Mouse (Mus musculus): ENCODE measurements around the gene Bst1. TPM values are rescaled to one million over a fixed set of nuclear protein-coding genes. Genes with fewer than 3 reads are reported as not detected.

The Bst1 gene
- total RNA-seq, 2 experiments from 2014 or later, result not detected

DNA sequence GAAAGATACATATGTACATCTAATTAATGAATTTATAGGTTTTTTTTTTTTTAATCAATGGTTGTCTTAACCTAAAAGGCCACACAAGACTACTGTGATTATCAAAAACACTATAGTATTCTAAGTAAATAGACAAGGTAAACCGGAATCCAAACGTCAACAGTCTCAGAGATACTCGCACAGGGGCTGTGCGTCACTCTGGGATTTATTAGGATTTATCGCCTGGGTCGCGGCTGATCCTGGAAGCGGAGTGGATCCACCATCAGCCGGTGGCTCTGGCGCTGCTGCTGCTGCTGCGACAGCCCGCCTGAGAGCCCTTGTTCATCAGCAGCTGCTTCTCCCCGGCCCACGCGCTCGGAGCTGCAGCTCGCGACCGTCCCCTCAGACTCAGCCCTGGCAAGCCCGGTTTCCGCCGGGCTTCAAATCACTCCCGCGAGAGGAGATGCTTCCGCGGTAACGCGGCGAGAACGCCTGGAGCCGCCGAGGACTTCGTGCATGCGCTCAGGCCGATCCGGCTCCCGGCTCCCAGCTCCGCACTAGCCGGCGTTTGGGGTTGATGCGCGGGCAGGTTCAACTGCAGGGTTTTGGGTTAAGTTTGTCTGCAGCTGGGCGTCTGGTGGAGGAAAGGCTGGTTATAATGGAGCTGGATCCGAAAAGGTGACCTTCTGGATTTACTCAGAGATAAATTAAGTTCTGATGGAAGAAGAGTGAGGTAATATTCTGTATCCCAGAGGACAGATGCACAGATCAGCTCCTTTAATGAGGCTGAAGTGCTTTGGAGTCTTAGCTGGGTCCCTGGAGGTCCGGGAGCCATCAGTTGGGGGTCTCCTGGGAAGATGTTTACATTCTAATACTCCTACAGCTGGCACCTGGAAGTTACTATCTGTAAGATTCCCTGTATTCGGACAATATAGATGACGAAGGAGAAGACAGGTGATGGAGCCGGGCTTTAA, 10.7 kb upstream of the Bst1 start:
- peak; percentile 68 to 72 for DNase-seq (ENCODE audit: extremely low spot score in 1 of 2, low spot score in 1 of 2)

DNA sequence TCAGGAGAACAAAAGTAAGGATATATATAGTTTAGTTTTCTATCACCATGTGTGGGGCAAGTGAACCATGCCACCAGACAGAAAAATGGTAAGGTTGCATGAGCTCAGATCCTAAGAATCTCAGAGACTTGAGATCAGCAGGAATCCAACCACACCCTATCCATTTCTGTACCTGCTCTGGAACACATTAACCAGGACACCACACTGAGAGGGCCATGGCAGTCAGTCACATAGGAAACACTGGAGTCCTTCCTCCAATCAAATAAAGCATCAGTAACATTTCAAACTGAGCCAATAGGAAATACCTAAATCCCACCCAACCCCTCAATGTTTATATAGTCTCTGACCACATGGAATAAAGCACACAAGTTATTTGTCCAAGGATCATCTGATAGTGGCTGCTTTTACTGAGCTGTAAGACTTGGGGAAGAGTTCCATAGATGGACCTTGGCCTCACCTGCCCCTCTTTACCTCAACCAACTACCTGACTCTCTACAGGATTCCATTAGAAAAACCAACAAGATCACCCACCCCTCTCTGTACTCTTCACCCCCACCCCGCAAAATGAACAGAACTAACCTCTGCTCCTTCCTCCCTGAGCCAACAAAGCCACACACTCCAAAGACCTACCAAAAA, 8.1 kb upstream of the Bst1 start:
- no peak for DNase-seq (ENCODE audit: extremely low spot score in 1 of 2, low spot score in 1 of 2)

DNA sequence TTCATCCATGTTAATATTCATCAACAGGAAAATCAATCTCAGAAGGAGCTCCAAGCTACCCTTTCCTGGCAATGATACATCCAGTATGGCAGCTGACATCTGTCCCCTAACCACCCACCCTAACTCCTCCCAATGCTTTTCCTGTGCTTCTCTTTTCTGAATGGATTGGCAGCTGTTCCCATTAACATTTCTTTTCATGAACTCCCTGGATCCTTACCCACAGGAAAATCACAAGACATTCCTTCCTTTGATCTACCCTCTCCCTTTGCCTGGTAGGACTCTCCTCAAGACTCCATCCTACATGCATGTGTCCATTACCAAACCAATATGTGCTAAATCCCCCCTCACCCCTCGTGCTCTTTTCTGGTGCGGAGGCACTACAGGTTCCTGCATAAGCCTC, 4.1 kb upstream of the Bst1 start:
- no peak for DNase-seq (ENCODE audit: extremely low spot score in 1 of 2, low spot score in 1 of 2)

DNA sequence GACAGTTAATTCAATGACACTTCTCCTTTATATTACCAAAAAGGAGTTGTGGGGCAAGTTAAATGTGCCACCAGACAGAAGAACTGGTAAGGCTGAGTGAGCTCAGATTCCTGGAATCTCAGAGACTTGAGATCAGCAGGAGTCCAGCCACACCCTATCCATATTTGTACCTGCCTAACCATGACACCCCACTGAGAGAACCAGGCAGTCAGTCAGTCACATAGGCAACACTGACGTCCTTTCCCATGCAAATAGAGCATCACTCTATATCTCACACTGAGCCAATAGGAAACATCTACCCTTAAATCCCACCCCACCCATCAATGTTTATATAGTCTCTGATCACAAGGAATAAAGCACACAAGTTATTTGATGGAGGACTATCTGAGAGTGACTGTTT, 2.9 kb upstream of the Bst1 start:
- DNase-seq (ENCODE audit: extremely low spot score in 1 of 2, low spot score in 1 of 2), result no peak

DNA sequence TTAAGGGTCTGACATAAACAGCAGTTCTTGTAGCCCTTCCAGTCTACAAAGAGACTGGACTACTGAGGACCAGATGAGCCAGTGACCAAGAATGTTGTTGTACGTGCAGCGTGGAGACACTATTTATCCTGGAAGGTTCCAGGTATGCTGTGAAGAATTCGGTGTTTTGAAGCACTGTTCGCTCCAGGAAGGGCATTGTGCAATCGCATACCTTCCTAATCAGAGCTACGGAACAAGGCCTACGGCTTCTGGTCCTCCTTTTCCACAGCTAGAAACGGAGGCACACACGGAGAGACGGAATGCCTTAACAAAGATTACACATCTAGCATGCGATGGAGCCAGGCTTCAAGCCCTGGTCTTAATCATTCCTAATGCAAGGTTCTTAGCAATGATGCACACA, 2.1 kb downstream of the Bst1 start:
- DNase-seq (ENCODE audit: extremely low spot score in 1 of 2, low spot score in 1 of 2), result no peak

DNA sequence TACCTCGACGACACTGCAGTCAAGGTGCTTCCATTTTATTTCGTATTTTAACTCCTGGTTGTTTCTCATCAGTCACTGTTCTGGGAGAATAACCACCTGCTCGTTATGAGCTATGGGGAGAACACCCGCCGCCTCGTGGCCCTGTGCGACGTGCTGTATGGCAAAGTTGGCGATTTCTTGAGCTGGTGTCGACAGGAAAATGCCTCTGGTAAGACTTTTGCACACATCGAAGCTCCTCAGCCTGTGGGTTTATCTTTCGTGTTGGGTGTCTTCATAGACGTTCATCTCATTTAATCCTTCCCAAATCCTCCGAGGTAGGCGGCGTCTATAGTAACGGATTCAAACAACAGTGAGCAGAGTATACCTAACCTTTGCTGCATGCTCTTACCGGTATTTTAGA, 2.9 kb downstream of the Bst1 start, which contains the start of gene Fbxl5:
Fbxl5 (minus strand) TSS at position 101 of the 400 bp plus-strand sequence.
- DNase-seq (ENCODE audit: extremely low spot score in 1 of 2, low spot score in 1 of 2), result no peak

DNA sequence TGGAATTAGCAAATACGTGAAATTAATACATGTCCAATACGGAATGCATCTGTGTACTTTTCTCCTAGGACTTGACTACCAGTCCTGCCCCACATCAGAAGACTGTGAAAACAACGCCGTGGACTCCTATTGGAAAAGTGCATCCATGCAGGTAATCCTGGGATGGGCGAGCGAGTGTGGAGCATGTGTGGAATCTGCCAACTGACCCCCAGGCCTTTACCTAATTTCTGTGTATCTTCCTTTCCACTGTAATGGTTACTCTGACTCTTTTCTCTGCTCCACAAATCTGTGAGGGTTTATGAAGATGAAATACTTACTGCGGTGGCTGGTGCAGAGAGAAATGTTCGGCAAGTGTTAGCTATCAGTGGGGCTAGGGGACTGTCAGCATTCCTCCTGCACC, 3.5 kb downstream of the Bst1 start:
- no peak for DNase-seq (ENCODE audit: extremely low spot score in 1 of 2, low spot score in 1 of 2)

DNA sequence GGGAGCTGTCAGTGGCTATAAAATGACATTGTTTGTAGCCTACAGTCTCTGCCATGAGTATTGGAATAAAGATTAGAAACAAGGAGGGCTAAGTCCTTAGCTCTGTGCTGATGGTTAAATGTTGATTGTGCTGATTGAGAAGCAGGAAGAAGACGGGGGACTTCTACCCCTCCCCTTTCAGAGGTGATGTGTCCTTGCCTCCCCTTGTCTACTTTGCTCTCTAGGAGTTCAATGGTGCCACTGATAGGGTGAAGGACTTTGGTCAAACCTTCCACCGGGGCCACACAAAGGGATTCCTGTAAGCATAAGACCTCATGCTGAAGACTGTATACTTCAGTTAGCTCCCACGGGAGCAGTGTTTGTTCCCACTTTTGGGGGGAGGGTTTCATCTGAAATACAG, 4.1 kb downstream of the Bst1 start:
- no peak for DNase-seq (ENCODE audit: extremely low spot score in 1 of 2, low spot score in 1 of 2)

DNA sequence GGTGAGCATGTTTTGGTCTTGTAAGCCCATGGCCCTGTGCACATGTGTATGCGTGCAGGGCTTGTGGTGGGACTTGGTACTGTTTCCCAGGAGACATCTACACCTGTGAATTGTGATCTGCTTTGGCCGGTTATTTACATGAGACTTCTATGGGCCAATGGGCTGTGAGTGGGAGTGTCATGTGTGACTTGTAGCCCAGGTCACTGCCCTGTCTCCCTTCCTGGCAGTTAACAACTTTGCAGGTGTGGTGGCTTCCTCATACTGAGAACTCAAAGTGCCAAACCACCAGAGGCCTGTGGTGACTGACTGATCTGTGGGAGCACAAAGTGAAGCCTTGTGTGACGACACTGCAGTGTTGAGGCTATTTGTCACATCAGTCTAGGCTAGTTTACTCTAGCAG, 5.9 kb downstream of the Bst1 start:
- no peak for DNase-seq (ENCODE audit: extremely low spot score in 1 of 2, low spot score in 1 of 2)

DNA sequence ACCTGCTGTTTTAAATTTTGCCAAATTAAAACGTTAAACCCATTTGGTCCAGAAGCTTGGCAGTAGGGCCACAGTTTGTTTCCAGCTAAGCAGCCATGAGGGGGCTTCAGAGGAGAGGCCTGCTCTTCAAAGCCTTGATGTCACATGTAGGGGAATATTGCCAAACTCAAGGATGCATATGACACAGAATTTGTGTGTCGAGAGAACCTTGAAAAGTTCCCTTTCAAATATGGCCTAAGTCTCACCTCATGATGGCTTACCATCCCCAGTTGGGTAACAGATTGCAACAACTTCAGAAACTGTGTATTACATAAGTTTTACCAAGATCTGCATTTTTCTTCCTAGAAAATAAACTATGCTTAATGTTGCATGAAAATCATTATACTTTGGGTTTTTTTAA, 8.2 kb downstream of the Bst1 start:
- no peak for DNase-seq (ENCODE audit: extremely low spot score in 1 of 2, low spot score in 1 of 2)

DNA sequence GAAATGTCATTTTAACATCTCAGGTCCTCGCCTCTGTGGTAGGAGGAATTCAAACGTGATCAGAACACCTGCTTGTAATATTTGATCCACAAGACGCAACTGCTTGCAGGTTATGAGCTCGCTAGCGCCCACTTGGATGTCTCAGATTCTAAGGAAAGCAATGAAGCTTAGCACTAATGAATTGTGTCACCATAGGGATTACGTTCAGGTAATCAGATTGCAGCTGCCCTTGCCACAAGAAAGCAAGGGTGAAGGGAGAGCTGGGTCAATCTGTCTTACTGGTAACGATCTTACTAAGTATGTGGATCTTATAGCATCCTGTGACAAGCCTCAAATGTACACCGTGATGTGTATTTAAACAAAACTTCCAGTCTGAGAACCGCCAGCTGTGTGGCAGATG, 8.7 kb downstream of the Bst1 start:
- no peak for DNase-seq (ENCODE audit: extremely low spot score in 1 of 2, low spot score in 1 of 2)

DNA sequence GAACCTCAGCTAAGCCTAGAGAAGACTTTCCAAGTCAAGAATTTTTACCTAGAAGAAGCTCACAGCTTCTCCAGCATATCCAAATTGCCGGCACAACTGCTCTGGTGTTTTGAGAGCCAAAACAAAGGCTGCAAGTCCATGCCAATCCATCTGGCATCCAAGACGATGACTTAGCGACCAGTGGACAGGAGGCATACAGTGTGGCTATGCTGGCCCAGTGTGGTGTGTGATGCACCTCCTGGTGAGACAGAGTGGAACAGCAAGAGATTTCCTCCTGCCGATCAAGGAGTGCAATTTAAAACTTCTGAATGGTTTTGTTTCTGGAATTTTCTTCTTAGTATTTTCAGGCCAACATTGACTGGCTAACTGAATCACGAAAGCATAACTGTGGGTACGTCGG, 17.9 kb downstream of the Bst1 start:
- no peak for DNase-seq (ENCODE audit: extremely low spot score in 1 of 2, low spot score in 1 of 2)

DNA sequence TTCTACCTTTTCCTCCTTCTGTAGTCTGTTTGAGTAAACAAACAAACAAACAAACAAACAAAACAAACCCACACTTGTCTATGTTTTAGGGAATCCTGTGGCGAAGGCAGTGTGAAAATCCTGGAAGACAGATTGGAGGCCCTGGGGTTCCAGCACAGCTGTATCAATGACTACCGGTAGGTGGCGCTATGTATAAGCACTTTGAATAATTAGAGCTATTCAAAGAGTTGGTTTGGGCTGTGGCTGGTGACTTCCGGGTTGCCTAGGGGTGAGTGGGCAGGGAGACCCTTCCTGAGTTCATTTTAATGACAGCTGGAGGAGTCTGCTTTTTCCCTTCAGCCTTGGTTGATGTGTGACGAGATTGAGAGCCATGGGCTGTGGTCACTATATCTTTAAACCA, 18.7 kb downstream of the Bst1 start:
- peak in 1 of 2 experiments; percentile 62 for DNase-seq (ENCODE audit: extremely low spot score in 1 of 2, low spot score in 1 of 2)

DNA sequence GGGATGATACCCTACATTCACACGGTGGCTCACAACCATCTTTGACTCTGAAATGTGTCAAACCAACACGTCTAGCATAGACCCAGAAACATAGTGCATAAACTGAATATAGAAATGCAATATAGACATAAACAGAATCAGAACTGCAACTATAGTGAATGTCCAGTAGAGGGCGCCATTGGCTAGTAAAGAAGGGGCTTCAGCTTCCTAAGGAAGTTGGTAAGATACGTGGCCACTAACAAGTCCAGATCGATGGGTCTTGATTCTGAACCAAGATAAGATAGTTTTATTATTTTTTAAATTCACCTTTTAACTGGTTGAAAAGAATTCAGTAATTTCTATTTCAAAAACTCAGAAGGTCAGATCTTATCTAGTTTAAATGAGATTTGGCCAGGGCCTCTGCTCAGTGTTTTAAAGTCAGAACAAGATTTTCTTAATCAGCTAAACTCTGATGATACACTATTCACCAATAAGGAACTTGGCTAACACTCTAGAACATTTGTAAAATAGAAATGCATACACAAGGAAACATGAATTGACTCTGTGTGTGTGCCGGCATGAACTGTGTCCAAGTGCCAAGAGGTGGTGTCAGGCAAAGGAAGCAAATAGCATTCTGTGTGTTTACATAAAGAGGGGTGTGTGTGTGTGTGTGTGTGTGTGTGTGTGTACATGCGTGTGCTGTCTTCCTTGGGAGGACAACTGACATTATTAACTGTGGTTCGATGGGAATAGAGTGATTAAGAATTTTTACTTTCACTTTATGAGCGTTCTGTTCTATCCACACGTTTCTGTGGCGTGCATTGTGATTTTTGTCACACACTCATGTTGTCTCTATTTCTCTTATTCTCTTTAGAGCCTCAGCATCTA, 22.7 kb downstream of the Bst1 start:
- DNase-seq (ENCODE audit: extremely low spot score in 1 of 2, low spot score in 1 of 2), result peak in 1 of 2 experiments; percentile 21

DNA sequence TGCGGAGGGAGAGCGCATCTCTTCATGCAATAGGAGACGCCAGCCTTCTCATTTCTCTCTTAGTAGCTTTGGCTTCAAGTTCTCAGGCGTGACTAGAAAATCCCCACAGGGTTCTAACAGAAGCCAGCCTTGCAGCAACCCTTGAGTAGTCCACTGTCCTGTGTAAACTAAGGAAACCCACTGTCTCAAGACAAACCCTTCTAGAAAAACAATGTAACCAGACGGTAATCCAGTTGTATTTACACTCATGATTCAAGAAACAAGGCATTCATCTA, 23.3 kb downstream of the Bst1 start:
- DNase-seq (ENCODE audit: extremely low spot score in 1 of 2, low spot score in 1 of 2), result no peak

DNA sequence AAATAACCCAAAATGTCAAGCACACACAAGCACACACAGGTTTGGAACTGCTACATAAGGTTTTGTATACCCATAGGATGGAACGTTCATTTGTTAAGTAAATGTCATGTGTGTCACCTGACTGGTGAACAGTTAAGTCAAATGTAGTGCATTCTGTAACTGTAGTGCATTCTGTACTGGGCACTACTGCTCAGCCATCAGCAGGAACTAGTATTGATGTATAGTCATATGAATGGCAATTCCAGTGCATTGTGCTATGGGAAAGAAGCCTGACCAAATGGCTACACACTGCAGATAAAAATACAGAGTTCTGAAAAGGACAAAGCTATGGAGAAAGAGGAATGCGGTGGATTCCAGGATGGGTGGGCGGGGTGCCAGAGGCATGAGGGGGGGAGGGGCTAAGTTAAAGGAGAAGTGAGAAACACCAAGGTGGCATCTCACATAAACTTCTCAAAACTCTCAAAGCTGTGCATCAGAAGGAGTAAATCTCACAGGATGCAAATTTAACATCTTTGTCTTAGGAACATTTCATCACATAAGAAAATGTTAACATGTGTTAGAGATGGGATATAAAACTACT, 24.0 kb downstream of the Bst1 start:
- DNase-seq (ENCODE audit: extremely low spot score in 1 of 2, low spot score in 1 of 2), result no peak

DNA sequence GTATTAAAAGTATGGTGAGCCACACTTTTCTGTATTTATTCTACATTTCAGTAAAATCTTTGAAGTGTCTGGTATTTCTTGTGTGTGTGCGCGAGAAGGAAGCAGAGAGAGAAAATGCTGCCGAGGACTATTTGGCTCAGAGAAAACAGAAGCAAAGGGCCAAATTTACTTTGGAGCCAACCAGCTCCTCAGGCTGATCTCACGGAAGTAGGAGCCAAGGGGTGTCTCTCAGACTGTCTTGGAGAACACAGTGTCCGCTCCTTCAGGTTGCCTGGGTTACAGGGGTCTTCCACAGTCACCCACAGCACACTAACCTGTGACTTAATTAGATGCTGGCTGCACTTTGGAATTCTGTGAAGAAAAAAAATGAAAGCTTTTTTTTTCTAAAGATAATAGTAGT, 26.4 kb downstream of the Bst1 start:
- no peak for DNase-seq (ENCODE audit: extremely low spot score in 1 of 2, low spot score in 1 of 2)

DNA sequence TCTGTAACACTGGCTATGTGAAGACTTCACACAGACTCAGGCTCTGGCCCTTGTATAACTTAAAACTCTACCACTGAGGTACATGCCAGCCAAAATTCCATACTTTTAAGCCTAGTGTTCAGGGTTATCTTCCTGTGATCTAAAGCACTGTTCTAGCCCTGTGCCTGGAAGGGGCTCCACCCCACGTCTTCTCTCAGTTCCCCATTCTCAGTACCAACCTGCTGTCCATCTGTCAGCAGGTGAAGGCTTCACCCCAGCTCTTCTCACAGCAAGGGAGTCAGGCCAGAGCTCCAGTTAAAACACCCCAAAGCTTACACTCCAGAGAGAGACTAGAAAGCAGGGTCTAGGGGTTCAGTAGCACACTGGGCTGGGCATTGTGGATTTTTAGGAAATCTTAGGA, 27.0 kb downstream of the Bst1 start:
- DNase-seq (ENCODE audit: extremely low spot score in 1 of 2, low spot score in 1 of 2), result no peak

DNA sequence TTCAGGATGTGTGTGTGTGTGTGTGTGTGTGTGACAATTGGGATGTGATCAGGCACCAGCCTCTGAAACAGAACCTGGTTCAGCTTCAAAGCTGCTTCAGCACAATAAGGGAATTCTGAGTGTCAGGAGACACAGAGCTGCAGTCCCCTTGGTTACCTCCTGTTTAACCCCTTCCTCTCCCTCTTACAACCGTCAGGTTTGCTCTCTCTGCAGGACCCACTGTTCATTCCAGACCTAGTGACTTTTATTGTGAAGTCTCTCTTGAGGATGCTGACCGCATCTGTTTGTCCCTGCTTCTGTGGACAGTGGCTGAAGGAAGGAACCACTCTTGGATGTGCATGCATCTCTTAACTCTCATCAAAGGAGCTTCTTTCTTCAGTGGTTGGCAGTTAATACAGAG, 27.5 kb downstream of the Bst1 start:
- no peak for DNase-seq (ENCODE audit: extremely low spot score in 1 of 2, low spot score in 1 of 2)

DNA sequence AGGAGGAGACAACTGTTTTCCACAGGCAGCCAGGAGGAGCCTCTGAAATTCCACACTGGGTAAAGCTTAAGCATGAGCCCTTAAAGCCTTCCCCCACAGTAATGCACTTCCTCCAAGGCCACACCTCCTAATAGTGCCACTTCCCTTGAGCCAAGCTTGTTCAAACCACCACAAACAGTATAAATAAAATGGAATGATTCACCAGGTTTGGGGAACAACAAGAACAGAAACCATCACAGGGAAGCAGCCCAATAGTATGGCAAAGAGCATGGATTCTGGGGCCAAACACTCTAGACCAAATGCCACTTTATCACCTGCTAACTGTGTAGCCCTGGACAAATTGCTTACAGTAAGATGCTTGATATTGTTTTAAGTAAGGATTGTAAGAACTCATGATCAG, 28.9 kb downstream of the Bst1 start:
- DNase-seq (ENCODE audit: extremely low spot score in 1 of 2, low spot score in 1 of 2), result no peak

DNA sequence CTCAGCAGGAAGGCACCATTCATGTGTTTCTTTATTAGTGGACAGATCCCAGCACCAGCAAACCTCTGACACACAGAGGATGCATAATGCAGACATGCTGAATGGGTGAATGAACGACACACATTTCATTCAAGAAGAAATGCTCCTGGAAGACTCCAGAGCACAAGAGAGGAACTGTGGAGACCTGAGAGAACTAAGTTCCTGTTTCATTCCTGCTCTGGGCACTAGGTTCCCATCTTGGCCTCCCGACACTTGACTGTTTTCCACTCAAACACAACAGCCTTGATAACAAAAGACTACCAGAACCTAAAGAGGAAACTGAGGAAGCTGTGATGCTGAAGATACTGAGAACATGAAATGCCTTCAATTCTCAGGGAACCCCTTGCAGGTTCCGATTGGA, 29.6 kb downstream of the Bst1 start:
- DNase-seq (ENCODE audit: extremely low spot score in 1 of 2, low spot score in 1 of 2), result no peak
